Mouse (Mus musculus): ENCODE measurements around the gene Ube2t. TPM values are rescaled to one million over a fixed set of nuclear protein-coding genes. Genes with fewer than 3 reads are reported as not detected.

Ube2t gene
- total and polyA plus RNA-seq, 2 experiments from 2014 or later: 5.8 to 9.0 TPM

DNA sequence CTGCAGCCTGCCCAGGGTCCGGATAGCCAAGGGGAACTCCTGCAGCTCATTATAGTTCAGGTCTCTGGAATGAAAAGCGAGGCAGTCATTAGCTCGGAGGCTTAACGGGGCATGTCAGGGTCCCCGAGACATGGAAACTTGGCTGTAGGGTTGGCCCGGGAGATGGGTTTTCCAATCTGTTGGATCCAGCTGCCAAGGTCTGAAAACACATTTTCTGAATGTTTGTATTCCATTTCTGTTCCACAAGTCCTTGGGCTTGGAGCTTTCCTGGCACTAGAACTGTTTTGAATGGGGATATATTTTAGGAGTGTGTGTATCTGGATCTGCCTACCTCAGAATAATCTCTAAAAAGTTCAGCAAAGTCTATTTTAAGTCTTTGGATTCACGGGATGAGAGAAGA is 43.3 kb downstream of the Ube2t start:
- no peaks in the 10 kb centered on the region for H3K9me3 ChIP-seq (ENCODE audit: low read length)
- H3K4me3 ChIP-seq (ENCODE audit: low read depth, low read length): no peak overlapping the region
- no peaks in the 10 kb centered on the region for H3K4me1 ChIP-seq (ENCODE audit: insufficient read depth)
- H3K36me3 ChIP-seq (ENCODE audit: insufficient read depth): no peaks in the 10 kb centered on the region
- no peak for TF ChIP-seq CTCF (IDR thresholded peaks at IDR 0.05; ENCODE audit: low read depth)
- no peaks in the 10 kb centered on the region for H3K27me3 ChIP-seq (ENCODE audit: insufficient read depth, low read length)
- H3K4me2 ChIP-seq (ENCODE audit: low read depth): no peak overlapping the region
- DNase-seq (no peak), ATAC-seq (no peak)
- 38% methylated on average over 7 of the region's 7 CpGs for WGBS
- no peak overlapping the region for H3K9ac ChIP-seq
- no peak overlapping the region for H3K27ac ChIP-seq (ENCODE audit: low read depth, low read length)

GRCm38 (mm10) chr1:135009833-135010232 is 47.5 kb downstream of the Ube2t start:
- Histone ChIP-seq H3K27ac (ENCODE audit: low read depth, low read length) (no peak overlapping the region), H3K27me3 (ENCODE audit: insufficient read depth, low read length) (no peaks in the 10 kb centered on the region), H3K9me3 (ENCODE audit: low read length) (no peaks in the 10 kb centered on the region), H3K36me3 (ENCODE audit: insufficient read depth) (no peaks in the 10 kb centered on the region), H3K9ac (no peak overlapping the region), H3K4me2 (ENCODE audit: low read depth) (no peak overlapping the region), H3K4me3 (ENCODE audit: low read depth, low read length) (no peak overlapping the region), H3K4me1 (ENCODE audit: insufficient read depth) (no peaks in the 10 kb centered on the region; the same call in 1 of the 2 replicates)
- DNase-seq (no peak), ATAC-seq (no peak)
- WGBS: 75% methylated on average over 3 of the region's 3 CpGs
- TF ChIP-seq CTCF (IDR thresholded peaks at IDR 0.05; ENCODE audit: low read depth): no peak

DNA sequence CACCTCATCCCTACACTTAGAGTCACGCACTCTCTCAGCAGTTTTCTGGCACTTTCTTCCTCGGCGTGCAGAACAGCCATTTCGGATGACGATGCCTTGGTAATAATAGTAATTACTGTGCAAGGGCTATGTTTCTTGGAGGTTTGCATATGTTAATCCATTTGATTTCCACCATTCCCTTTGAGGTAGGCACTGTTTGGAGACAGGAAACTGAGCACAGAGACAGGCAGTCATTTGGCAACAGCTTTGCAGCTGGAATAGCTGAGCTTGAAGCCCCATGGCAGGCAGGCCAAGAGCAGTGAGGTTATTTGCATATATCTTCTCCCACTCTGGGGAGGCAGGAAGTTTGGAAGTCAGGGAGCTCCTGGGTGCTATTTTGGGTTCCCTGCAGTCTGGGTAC is 49.5 kb downstream of the Ube2t start:
- WGBS: 72% methylated on average over 5 of the region's 5 CpGs
- H3K36me3 ChIP-seq (ENCODE audit: insufficient read depth): no peaks in the 10 kb centered on the region
- H3K9ac ChIP-seq: no peak overlapping the region
- H3K27ac ChIP-seq (ENCODE audit: low read depth, low read length): 0 out of 2 replicates have a peak overlapping the region, but pooled peaks have one; percentile 6
- no peak for TF ChIP-seq CTCF (IDR thresholded peaks at IDR 0.05; ENCODE audit: low read depth)
- no peaks in the 10 kb centered on the region; the same call in 1 of the 2 replicates for H3K4me1 ChIP-seq (ENCODE audit: insufficient read depth)
- H3K9me3 ChIP-seq (ENCODE audit: low read length): no peaks in the 10 kb centered on the region
- peak; percentile 74 for ATAC-seq
- no peaks in the 10 kb centered on the region for H3K27me3 ChIP-seq (ENCODE audit: insufficient read depth, low read length)
- no peak overlapping the region for H3K4me3 ChIP-seq (ENCODE audit: low read depth, low read length)
- H3K4me2 ChIP-seq (ENCODE audit: low read depth): no peak overlapping the region
- no peak for DNase-seq

DNA sequence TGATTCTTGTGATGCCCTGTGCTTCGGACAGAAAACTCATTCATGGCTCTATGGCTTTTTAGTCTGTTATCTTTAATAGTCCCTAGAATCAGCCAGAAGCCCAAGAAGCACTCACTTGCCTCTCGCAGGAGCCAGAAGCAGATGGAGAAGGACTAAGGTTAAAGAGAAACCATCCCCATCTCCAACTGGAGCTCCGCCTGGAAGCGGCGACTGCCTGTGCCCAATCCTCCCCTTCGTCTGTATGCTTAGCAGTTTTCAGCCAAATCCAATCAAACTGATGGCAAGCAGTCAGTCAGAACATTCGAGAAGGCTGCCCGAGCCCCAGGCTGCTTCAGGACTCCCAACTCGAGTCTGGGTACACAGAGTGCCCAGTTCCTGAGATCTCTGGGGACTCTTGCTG is 50.1 kb downstream of the Ube2t start:
- 61% methylated on average over 9 of the region's 9 CpGs for WGBS
- no peak overlapping the region for H3K4me3 ChIP-seq (ENCODE audit: low read depth, low read length)
- no peaks in the 10 kb centered on the region for H3K27me3 ChIP-seq (ENCODE audit: insufficient read depth, low read length)
- peak; percentile 45 for ATAC-seq
- 0 out of 2 replicates have a peak overlapping the region, but pooled peaks have one; percentile 6 for H3K27ac ChIP-seq (ENCODE audit: low read depth, low read length)
- no peak overlapping the region for H3K9ac ChIP-seq
- TF ChIP-seq CTCF (IDR thresholded peaks at IDR 0.05; ENCODE audit: low read depth): no peak
- H3K36me3 ChIP-seq (ENCODE audit: insufficient read depth): no peaks in the 10 kb centered on the region
- no peaks in the 10 kb centered on the region; the same call in 1 of the 2 replicates for H3K4me1 ChIP-seq (ENCODE audit: insufficient read depth)
- peak; percentile 52 for DNase-seq
- H3K9me3 ChIP-seq (ENCODE audit: low read length): no peaks in the 10 kb centered on the region
- no peak overlapping the region for H3K4me2 ChIP-seq (ENCODE audit: low read depth)

DNA sequence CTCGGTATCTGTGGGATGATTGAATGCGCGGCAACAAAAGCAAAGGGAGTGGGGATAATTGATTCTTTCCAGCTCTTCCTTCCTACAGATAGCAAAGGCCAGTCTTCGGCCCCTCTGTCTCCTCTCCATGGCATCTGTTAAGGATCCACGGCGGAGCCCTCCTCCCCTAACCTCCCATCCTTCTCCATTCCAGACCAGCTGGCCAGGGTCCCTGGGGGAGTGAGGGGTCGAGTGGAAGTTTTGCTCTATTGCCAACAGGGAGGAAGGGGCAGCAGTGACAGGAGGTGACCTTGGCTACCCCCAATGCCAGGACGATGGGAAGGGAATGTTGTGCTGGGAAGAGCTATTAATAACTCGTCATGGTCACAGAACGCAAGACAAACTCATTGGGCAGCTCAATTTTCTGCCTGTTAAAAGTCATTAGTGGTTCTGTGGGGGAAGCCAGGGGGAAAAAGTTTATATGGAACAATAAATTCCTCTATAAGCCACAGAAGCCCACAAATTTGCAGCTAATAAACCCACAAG is 52.6 kb downstream of the Ube2t start:
- H3K9ac ChIP-seq: no peak overlapping the region
- no peak overlapping the region for H3K4me2 ChIP-seq (ENCODE audit: low read depth)
- no peak overlapping the region for H3K4me3 ChIP-seq (ENCODE audit: low read depth, low read length)
- no peaks in the 10 kb centered on the region for H3K9me3 ChIP-seq (ENCODE audit: low read length)
- no peak overlapping the region for H3K27ac ChIP-seq (ENCODE audit: low read depth, low read length)
- WGBS: 80% methylated on average over 10 of the region's 10 CpGs
- no peaks in the 10 kb centered on the region for H3K27me3 ChIP-seq (ENCODE audit: insufficient read depth, low read length)
- TF ChIP-seq CTCF (IDR thresholded peaks at IDR 0.05; ENCODE audit: low read depth): no peak
- H3K4me1 ChIP-seq (ENCODE audit: insufficient read depth): peaks cover 16% of the 10 kb centered on the region; the same call in 1 of the 2 replicates
- DNase-seq (no peak), ATAC-seq (no peak)
- no peaks in the 10 kb centered on the region for H3K36me3 ChIP-seq (ENCODE audit: insufficient read depth)

DNA sequence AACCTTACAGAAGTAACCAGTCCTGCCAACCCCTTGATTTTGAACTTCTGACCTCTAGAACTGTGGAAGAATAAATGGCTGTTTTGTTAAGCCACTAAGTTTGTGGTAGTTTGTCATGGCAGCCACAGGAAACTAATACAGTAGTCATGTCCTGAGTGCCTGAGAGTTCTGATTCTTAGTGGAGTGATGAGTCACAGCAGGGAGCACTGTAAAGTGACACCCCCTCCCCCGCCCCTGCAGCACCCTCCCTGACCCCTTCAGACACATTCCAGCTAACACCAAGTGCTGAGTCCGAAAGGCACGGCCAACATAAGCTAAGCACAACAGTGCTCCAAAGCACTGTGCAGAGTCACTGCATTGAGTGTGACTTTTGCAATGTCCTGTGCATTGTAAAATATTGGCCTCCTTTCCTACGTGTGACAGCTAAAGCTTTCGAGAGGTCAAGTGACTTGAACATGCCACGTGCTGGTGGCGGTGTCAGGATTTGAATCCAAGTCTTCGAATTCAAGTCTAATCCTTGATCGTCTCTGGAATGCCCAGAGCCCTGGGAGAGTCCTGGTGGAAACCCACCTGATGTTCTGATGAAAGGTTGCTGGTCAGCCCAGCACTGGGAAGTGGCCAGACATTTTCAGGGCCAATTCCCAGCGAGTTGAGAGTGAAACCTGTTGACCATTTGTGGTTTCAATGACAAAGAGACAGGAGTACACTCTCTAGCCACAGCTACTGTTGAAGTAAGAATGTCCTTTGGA is 54.7 kb downstream of the Ube2t start:
- WGBS: 92% methylated on average over 10 of the region's 10 CpGs
- no peak overlapping the region for H3K27ac ChIP-seq (ENCODE audit: low read depth, low read length)
- TF ChIP-seq CTCF (IDR thresholded peaks at IDR 0.05; ENCODE audit: low read depth): no peak
- ATAC-seq (no peak), DNase-seq (no peak)
- H3K36me3 ChIP-seq (ENCODE audit: insufficient read depth): no peaks in the 10 kb centered on the region
- no peak overlapping the region for H3K9ac ChIP-seq
- H3K9me3 ChIP-seq (ENCODE audit: low read length): no peaks in the 10 kb centered on the region
- H3K4me2 ChIP-seq (ENCODE audit: low read depth): no peak overlapping the region
- no peak overlapping the region for H3K4me3 ChIP-seq (ENCODE audit: low read depth, low read length)
- no peaks in the 10 kb centered on the region for H3K27me3 ChIP-seq (ENCODE audit: insufficient read depth, low read length)
- peaks cover 16% of the 10 kb centered on the region; the same call in 1 of the 2 replicates for H3K4me1 ChIP-seq (ENCODE audit: insufficient read depth)

DNA sequence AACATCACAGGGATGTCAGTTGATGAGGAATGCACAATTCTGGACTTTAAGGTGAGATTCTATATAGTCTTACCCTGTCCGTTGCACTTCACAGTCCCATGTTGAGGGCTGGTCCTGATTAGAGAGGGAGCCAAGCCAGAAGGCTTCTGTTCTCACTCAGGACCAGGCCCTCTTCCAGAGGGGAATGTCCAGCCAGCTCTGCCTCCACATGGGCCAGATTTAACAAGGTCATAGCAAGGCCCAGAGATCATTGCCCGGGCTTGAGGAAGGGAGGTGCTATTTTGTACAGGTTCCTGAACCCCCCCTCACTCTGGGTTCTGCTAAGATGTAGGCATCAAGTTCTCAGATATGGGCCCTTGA is 55.3 kb downstream of the Ube2t start:
- Histone ChIP-seq H3K4me3 (ENCODE audit: low read depth, low read length) (no peak overlapping the region), H3K9me3 (ENCODE audit: low read length) (no peaks in the 10 kb centered on the region), H3K36me3 (ENCODE audit: insufficient read depth) (no peaks in the 10 kb centered on the region), H3K4me1 (ENCODE audit: insufficient read depth) (peaks cover 16% of the 10 kb centered on the region; the same call in 1 of the 2 replicates), H3K9ac (no peak overlapping the region), H3K27ac (ENCODE audit: low read depth, low read length) (no peak overlapping the region), H3K27me3 (ENCODE audit: insufficient read depth, low read length) (no peaks in the 10 kb centered on the region), H3K4me2 (ENCODE audit: low read depth) (no peak overlapping the region)
- TF ChIP-seq CTCF (IDR thresholded peaks at IDR 0.05; ENCODE audit: low read depth): no peak
- ATAC-seq: no peak
- no peak for DNase-seq
- WGBS: 88% methylated on average over 2 of the region's 2 CpGs

All from forebrain, postnatal 0 days (tissue).